Mouse (Mus musculus): ENCODE measurements around the gene Rtn4rl1. TPM values are rescaled to one million over a fixed set of nuclear protein-coding genes. Genes with fewer than 3 reads are reported as not detected.
A peak's percentile ranks its signal among the peaks of the same experiment; 100 is the strongest.

Rtn4rl1 gene
- polyA plus RNA-seq, 1 experiment from 2014 or later: 12.4 TPM

DNA sequence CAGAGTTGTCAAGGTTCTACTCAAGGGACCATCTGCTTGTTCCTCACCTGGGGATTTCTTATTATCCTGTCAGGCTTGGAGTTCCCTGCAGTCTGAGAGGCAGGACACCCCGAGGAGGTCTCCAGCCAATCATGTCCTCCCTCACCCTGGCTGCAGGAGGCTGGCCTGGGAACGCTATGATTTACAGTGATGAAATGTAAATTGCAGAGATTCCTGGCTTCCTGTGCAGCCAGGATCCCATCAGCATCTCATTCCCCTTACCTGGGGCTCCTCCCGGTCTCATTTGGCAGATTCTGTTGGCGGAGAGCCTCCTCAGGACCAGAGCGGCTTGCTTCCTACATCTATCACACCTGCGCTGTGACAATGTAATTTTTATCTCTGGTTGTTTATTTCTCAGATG lies 35.7 kb downstream of the Rtn4rl1 start:
- H3K4me2 ChIP-seq (ENCODE audit: low read depth, low read length): no peak overlapping the region
- ATAC-seq (replicated peaks; ENCODE audit: extremely low read depth, insufficient read depth, low FRiP score): no peak
- 76% methylated on average over 6 of the region's 6 CpGs for WGBS
- H3K4me3 ChIP-seq (ENCODE audit: low read length): no peak overlapping the region
- no peak overlapping the region for H3K9ac ChIP-seq (ENCODE audit: low read length)
- H3K27me3 ChIP-seq (ENCODE audit: control insufficient read depth, insufficient read depth, low read length): no peaks in the 10 kb centered on the region
- H3K4me1 ChIP-seq (ENCODE audit: control insufficient read depth, insufficient read depth, low read length): 0 out of 2 replicates have a peak, but pooled peaks cover 3% of the 10 kb centered on the region
- H3K9me3 ChIP-seq (replicated peaks; ENCODE audit: control insufficient read depth, low read length): no peaks in the 10 kb centered on the region
- H3K36me3 ChIP-seq (ENCODE audit: control insufficient read depth, insufficient read depth): no peaks in the 10 kb centered on the region
- H3K27ac ChIP-seq (ENCODE audit: low read length): no peak overlapping the region

DNA sequence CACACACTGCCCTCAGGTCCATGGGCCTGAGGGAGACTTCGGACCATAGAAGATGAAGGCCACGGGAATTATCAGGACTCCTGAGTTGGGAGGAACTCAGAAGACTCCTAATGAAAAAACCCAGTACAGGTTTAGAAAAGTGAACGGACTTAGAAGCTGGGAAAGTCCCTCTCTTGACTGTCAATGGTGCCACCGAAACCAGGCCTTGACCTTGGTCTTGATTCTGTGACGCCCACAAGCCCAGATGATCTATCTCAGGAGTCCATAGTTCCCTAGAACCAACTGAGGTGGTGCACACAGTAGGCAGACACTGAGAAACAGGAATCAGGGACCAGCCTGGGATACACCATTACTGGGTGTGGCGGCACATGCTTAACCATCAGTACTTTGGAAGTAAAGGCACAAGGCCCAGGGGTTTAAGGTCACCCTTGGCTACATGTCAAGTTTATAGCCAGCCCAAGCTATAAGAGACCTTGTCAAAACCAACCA lies 36.7 kb downstream of the Rtn4rl1 start:
- WGBS: 95% methylated on average over 6 of the region's 6 CpGs
- Histone ChIP-seq H3K36me3 (ENCODE audit: control insufficient read depth, insufficient read depth) (no peaks in the 10 kb centered on the region), H3K27me3 (ENCODE audit: control insufficient read depth, insufficient read depth, low read length) (no peaks in the 10 kb centered on the region), H3K27ac (ENCODE audit: low read length) (no peak overlapping the region), H3K9ac (ENCODE audit: low read length) (no peak overlapping the region), H3K9me3 (replicated peaks; ENCODE audit: control insufficient read depth, low read length) (no peaks in the 10 kb centered on the region), H3K4me2 (ENCODE audit: low read depth, low read length) (no peak overlapping the region), H3K4me3 (ENCODE audit: low read length) (no peak overlapping the region), H3K4me1 (ENCODE audit: control insufficient read depth, insufficient read depth, low read length) (peaks cover 13% of the 10 kb centered on the region; the same call in 1 of the 2 replicates)
- no peak for ATAC-seq (replicated peaks; ENCODE audit: extremely low read depth, insufficient read depth, low FRiP score)

GRCm38 (mm10) chr11:75231756-75232155 lies 38.2 kb downstream of the Rtn4rl1 start:
- Histone ChIP-seq H3K9ac (ENCODE audit: low read length) (no peak overlapping the region), H3K27me3 (ENCODE audit: control insufficient read depth, insufficient read depth, low read length) (no peaks in the 10 kb centered on the region), H3K27ac (ENCODE audit: low read length) (no peak overlapping the region), H3K4me3 (ENCODE audit: low read length) (no peak overlapping the region), H3K36me3 (ENCODE audit: control insufficient read depth, insufficient read depth) (no peaks in the 10 kb centered on the region), H3K4me1 (ENCODE audit: control insufficient read depth, insufficient read depth, low read length) (peaks cover 13% of the 10 kb centered on the region; the same call in 1 of the 2 replicates), H3K9me3 (replicated peaks; ENCODE audit: control insufficient read depth, low read length) (no peaks in the 10 kb centered on the region), H3K4me2 (ENCODE audit: low read depth, low read length) (0 out of 2 replicates have a peak overlapping the region, but pooled peaks have one; percentile 14)
- 11% methylated on average over 7 of the region's 7 CpGs for WGBS
- peak; percentile 47 for ATAC-seq (replicated peaks; ENCODE audit: extremely low read depth, insufficient read depth, low FRiP score)

DNA sequence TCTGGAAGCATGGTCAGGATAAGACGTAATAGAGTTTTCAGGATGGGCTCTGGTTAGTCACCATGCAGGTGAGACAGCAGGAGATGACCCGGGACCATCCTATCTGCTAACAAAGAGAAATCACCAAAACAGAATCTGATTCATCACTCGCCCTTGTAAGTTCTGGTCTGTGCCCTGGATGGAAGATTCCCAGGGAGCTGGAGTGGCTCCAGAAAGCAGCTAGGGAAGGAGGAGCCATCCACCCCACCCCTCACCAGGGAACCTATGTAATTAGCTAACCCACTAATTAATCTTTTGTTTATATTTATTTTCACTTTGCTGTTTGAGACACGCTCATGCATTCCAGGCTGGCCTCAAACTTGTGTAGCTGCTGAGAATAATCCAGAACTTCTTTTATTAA lies 38.9 kb downstream of the Rtn4rl1 start:
- H3K36me3 ChIP-seq (ENCODE audit: control insufficient read depth, insufficient read depth): no peaks in the 10 kb centered on the region
- 78% methylated on average over 4 of the region's 4 CpGs for WGBS
- no peak for ATAC-seq (replicated peaks; ENCODE audit: extremely low read depth, insufficient read depth, low FRiP score)
- no peaks in the 10 kb centered on the region for H3K27me3 ChIP-seq (ENCODE audit: control insufficient read depth, insufficient read depth, low read length)
- H3K27ac ChIP-seq (ENCODE audit: low read length): no peak overlapping the region
- peaks cover 13% of the 10 kb centered on the region; the same call in 1 of the 2 replicates for H3K4me1 ChIP-seq (ENCODE audit: control insufficient read depth, insufficient read depth, low read length)
- H3K4me3 ChIP-seq (ENCODE audit: low read length): no peak overlapping the region
- no peak overlapping the region for H3K9ac ChIP-seq (ENCODE audit: low read length)
- H3K4me2 ChIP-seq (ENCODE audit: low read depth, low read length): no peak overlapping the region
- H3K9me3 ChIP-seq (replicated peaks; ENCODE audit: control insufficient read depth, low read length): no peaks in the 10 kb centered on the region

GRCm38 (mm10) chr11:75234745-75235144 lies 41.2 kb downstream of the Rtn4rl1 start:
- ATAC-seq (replicated peaks; ENCODE audit: extremely low read depth, insufficient read depth, low FRiP score): no peak
- 0 out of 2 replicates have a peak overlapping the region, but pooled peaks have one; percentile 26 for H3K9ac ChIP-seq (ENCODE audit: low read length)
- no peak overlapping the region for H3K4me3 ChIP-seq (ENCODE audit: low read length)
- H3K36me3 ChIP-seq (ENCODE audit: control insufficient read depth, insufficient read depth): no peaks in the 10 kb centered on the region
- no peaks in the 10 kb centered on the region for H3K27me3 ChIP-seq (ENCODE audit: control insufficient read depth, insufficient read depth, low read length)
- 18% methylated on average over 16 of the region's 16 CpGs for WGBS
- H3K4me1 ChIP-seq (ENCODE audit: control insufficient read depth, insufficient read depth, low read length): peaks cover 13% of the 10 kb centered on the region; the same call in 1 of the 2 replicates
- no peak overlapping the region for H3K4me2 ChIP-seq (ENCODE audit: low read depth, low read length)
- H3K27ac ChIP-seq (ENCODE audit: low read length): no peak overlapping the region
- no peaks in the 10 kb centered on the region for H3K9me3 ChIP-seq (replicated peaks; ENCODE audit: control insufficient read depth, low read length)

DNA sequence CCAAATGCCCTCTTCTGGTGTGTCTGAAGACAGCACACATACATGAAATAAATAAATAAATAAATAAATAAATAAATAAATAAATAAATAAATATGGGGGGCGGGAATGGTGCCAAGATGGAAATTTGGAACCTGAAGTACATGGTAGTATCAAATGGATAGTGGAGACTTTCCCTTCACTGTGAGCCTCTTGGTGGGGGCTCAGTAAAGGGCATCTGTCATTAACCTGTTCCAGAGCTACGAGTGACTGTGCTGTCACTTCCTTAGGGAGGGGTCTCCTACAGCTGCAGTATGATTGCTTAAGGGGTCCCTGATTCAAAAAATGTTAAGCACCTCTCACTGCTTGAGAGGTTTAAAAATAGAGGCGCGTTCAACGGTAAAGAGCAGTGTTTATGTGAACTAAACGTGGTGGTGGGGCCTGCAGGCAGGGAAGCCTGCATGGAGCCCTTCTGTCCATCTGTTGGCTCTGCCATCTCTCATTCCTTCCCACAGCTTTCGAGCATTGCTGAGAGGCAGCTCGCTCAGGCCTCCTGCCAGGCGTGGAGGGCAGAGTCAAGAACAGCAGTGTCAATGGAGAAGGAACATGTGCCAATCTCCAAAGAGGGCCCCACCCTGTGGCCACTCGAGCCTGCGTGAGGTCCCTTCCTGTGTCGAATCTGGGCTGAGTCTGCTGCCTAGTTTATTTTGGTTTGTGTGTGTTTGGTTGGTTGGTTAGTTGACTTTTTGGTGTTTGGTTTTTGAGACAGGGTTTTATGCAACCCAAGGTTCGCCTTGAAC lies 46.8 kb downstream of the Rtn4rl1 start:
- H3K27ac ChIP-seq (ENCODE audit: low read length): peak overlapping the region; percentile 90
- H3K4me1 ChIP-seq (ENCODE audit: control insufficient read depth, insufficient read depth, low read length): peaks cover 39% of the 10 kb centered on the region
- H3K9me3 ChIP-seq (replicated peaks; ENCODE audit: control insufficient read depth, low read length): no peaks in the 10 kb centered on the region
- 37% methylated on average over 13 of the region's 13 CpGs for WGBS
- no peak overlapping the region for H3K4me3 ChIP-seq (ENCODE audit: low read length)
- peak overlapping the region; percentile 17; the same call in 1 of the 2 replicates for H3K4me2 ChIP-seq (ENCODE audit: low read depth, low read length)
- peak; percentile 73 for ATAC-seq (replicated peaks; ENCODE audit: extremely low read depth, insufficient read depth, low FRiP score)
- H3K36me3 ChIP-seq (ENCODE audit: control insufficient read depth, insufficient read depth): no peaks in the 10 kb centered on the region
- no peaks in the 10 kb centered on the region for H3K27me3 ChIP-seq (ENCODE audit: control insufficient read depth, insufficient read depth, low read length)
- H3K9ac ChIP-seq (ENCODE audit: low read length): no peak overlapping the region

GRCm38 (mm10) chr11:75242710-75243255 lies 49.2 kb downstream of the Rtn4rl1 start:
- H3K27ac ChIP-seq (ENCODE audit: low read length): peak overlapping the region; percentile 46
- H3K4me2 ChIP-seq (ENCODE audit: low read depth, low read length): no peak overlapping the region
- H3K9ac ChIP-seq (ENCODE audit: low read length): no peak overlapping the region
- no peaks in the 10 kb centered on the region for H3K27me3 ChIP-seq (ENCODE audit: control insufficient read depth, insufficient read depth, low read length)
- H3K9me3 ChIP-seq (replicated peaks; ENCODE audit: control insufficient read depth, low read length): no peaks in the 10 kb centered on the region; the same call in 1 of the 2 replicates
- H3K4me3 ChIP-seq (ENCODE audit: low read length): no peak overlapping the region
- WGBS: 69% methylated on average over 9 of the region's 9 CpGs
- no peak for ATAC-seq (replicated peaks; ENCODE audit: extremely low read depth, insufficient read depth, low FRiP score)
- H3K36me3 ChIP-seq (ENCODE audit: control insufficient read depth, insufficient read depth): no peaks in the 10 kb centered on the region
- H3K4me1 ChIP-seq (ENCODE audit: control insufficient read depth, insufficient read depth, low read length): peaks cover 55% of the 10 kb centered on the region

DNA sequence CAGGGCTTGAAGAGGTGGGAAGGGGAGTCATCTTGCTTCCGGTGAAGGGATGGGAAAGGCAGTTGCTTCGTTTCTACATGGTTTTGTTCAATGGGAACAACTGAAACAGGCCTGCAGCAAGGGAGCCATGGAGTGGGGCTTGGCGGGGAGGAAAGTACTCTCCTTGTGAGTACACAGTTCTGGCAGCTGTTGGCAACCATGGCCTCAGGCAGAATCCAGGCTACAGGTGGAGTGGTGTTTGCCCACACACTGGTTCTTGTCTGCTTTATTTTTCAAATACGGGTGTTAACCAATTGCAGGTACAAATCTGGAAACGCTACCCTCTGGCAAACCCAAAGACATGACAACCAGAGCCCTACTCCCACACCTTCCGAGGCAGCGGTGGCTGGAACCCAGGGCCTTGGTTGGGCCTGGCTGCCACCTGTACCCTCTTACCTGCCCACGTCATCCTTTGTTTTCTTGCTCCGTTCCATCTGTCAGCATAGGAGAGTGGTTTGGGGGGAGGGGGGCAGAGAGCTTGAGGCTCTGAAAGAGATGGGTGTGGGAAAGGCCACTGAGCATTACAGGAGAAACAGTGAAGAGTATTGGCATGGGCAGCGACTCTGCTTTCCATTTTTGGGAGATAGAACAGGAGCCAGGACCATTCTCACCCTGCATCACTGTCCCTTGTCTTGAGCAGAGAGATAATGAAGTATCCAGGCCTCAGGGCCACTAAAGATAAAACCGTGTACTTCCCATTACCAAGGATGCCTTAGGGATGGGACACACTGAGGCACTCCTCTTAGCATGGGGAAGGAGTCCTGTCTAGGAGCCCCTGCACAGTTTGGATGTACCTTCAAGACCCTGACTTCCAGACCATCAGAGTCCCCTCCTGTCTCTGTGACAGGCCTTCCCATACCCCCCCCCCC lies 51.0 kb downstream of the Rtn4rl1 start:
- H3K36me3 ChIP-seq (ENCODE audit: control insufficient read depth, insufficient read depth): no peaks in the 10 kb centered on the region
- H3K4me3 ChIP-seq (ENCODE audit: low read length): no peak overlapping the region
- no peak for ATAC-seq (replicated peaks; ENCODE audit: extremely low read depth, insufficient read depth, low FRiP score)
- WGBS: 72% methylated on average over 11 of the region's 11 CpGs
- H3K27ac ChIP-seq (ENCODE audit: low read length): peak overlapping the region; percentile 33
- H3K4me1 ChIP-seq (ENCODE audit: control insufficient read depth, insufficient read depth, low read length): peaks cover 65% of the 10 kb centered on the region
- no peak overlapping the region for H3K4me2 ChIP-seq (ENCODE audit: low read depth, low read length)
- no peaks in the 10 kb centered on the region; the same call in 1 of the 2 replicates for H3K9me3 ChIP-seq (replicated peaks; ENCODE audit: control insufficient read depth, low read length)
- H3K27me3 ChIP-seq (ENCODE audit: control insufficient read depth, insufficient read depth, low read length): no peaks in the 10 kb centered on the region
- no peak overlapping the region for H3K9ac ChIP-seq (ENCODE audit: low read length)

Data from heart, embryonic 16.5 days (tissue).